Mouse (Mus musculus) CH12.LX (cell line): Measurements from ENCODE around the gene Vps37b. TPM values are rescaled to one million over a fixed set of nuclear protein-coding genes. Genes with fewer than 3 reads are reported as not detected.

Experiments used
- DNase-seq: peaks from one replicate; pipeline ENCODE4 v3.0.0-alpha.2; 2013; ENCODE audit errors: extremely low read depth
- H3K27ac ChIP-seq: 2 replicates; pipeline ENCODE4 v1.5.1; 2012; ENCODE audit warnings: low read depth, mild to moderate bottlenecking, control low read depth, moderate library complexity; ENCODE audit not compliant: insufficient read depth
- H3K27me3 ChIP-seq: replicated peaks from 2 replicates; pipeline ENCODE3; 2012; ENCODE audit warnings: inconsistent platforms
- H3K36me3 ChIP-seq, 2 experiments: replicated peaks in 1 of 2; 2 replicates each; pipeline versions ENCODE3 to v1.6.1; 2012; ENCODE audit warnings: inconsistent platforms in 1 of 2, low read length in 1 of 2, mild to moderate bottlenecking in 1 of 2, mixed read lengths in 1 of 2, moderate library complexity in 1 of 2; ENCODE audit not compliant: control insufficient read depth in 1 of 2, insufficient read depth in 1 of 2
- H3K4me1 ChIP-seq, 2 experiments: 2 replicates each; pipeline ENCODE4 v1.6.1; 2012; ENCODE audit warnings: inconsistent platforms in 1 of 2, moderate library complexity in 1 of 2; ENCODE audit not compliant: insufficient read depth in 2 of 2, control insufficient read depth in 1 of 2
- H3K4me2 ChIP-seq: 2 replicates; pipeline ENCODE4 v1.6.1; 2012; ENCODE audit warnings: low read depth, mild to moderate bottlenecking, control low read depth; ENCODE audit not compliant: poor library complexity, insufficient read depth, severe bottlenecking
- H3K4me3 ChIP-seq, 3 experiments: fragments of 150-350 bp in 1 of 3; sonication (generic) in 1 of 3; replicated peaks in 1 of 3; 2 replicates each; pipeline versions ENCODE3 to v1.5.1; 2011 to 2012; ENCODE audit warnings: low read depth in 2 of 3, low read length in 2 of 3, mild to moderate bottlenecking in 2 of 3, moderate library complexity in 2 of 3, control low read depth in 1 of 3, improper control_type of control experiment in 1 of 3, inconsistent platforms in 1 of 3, mixed read lengths in 1 of 3; ENCODE audit not compliant: poor library complexity in 1 of 3
- H3K79me2 ChIP-seq: replicated peaks from 2 replicates; pipeline ENCODE4 v1.6.1; 2012; ENCODE audit warnings: mild to moderate bottlenecking, moderate library complexity; ENCODE audit not compliant: control insufficient read depth, poor library complexity, insufficient read depth, severe bottlenecking; ENCODE audit errors: extremely low read depth
- H3K9ac ChIP-seq: 2 replicates; pipeline ENCODE4 v1.6.1; 2012; ENCODE audit warnings: low read depth, mild to moderate bottlenecking, control low read depth, moderate library complexity; ENCODE audit not compliant: insufficient read depth
- H3K9me3 ChIP-seq: replicated peaks from 2 replicates; pipeline ENCODE3; 2012; ENCODE audit warnings: low read length, inconsistent platforms, mixed read lengths
- BHLHE40 ChIP-seq: IDR thresholded peaks from 2 replicates; pipeline ENCODE4 v1.6.1; 2011; ENCODE audit warnings: mild to moderate bottlenecking, low read depth, low read length, improper control_type of control experiment
- CHD1 ChIP-seq: IDR thresholded peaks from 2 replicates; pipeline ENCODE4 v1.6.1; 2012; ENCODE audit warnings: low read depth, low read length, improper control_type of control experiment, inconsistent platforms
- CHD2 ChIP-seq: IDR thresholded peaks from 2 replicates; pipeline ENCODE4 v1.6.1; 2011; ENCODE audit warnings: low read length, improper control_type of control experiment
- CTCF ChIP-seq, 2 experiments: IDR thresholded peaks in 1 of 2; conservative IDR thresholded peaks in 1 of 2; 2 replicates each; pipeline ENCODE4 v1.5.1; 2011 to 2012; ENCODE audit warnings: low read depth in 2 of 2, low read length in 2 of 2, improper control_type of control experiment in 1 of 2, inconsistent platforms in 1 of 2, mild to moderate bottlenecking in 1 of 2, moderate library complexity in 1 of 2
- E2F4 ChIP-seq: IDR thresholded peaks from 2 replicates; pipeline ENCODE4 v1.6.1; 2011; ENCODE audit warnings: low read depth, low read length, improper control_type of control experiment; ENCODE audit not compliant: insufficient replicate concordance
- ELF1 ChIP-seq: IDR thresholded peaks from 2 replicates; pipeline ENCODE4 v1.6.1; 2014; ENCODE audit warnings: low read depth, mild to moderate bottlenecking, inconsistent platforms, low read length, improper control_type of control experiment
- EP300 ChIP-seq: IDR thresholded peaks from 2 replicates; pipeline ENCODE4 v1.6.1; 2011; ENCODE audit warnings: low read length, improper control_type of control experiment
- ETS1 ChIP-seq: conservative IDR thresholded peaks from 2 replicates; pipeline ENCODE4 v1.6.1; 2012; ENCODE audit warnings: low read depth, mild to moderate bottlenecking, inconsistent platforms, low read length, improper control_type of control experiment, moderate library complexity
- GABPA ChIP-seq: IDR thresholded peaks from 2 replicates; pipeline ENCODE4 v1.6.1; 2012; ENCODE audit warnings: low read depth, low read length, improper control_type of control experiment, inconsistent platforms; ENCODE audit not compliant: insufficient replicate concordance
- HCFC1 ChIP-seq: IDR thresholded peaks from 2 replicates; pipeline ENCODE4 v1.6.1; 2012; ENCODE audit warnings: low read depth, mild to moderate bottlenecking, inconsistent platforms, low read length, improper control_type of control experiment
- IRF4 ChIP-seq: IDR thresholded peaks from 2 replicates; pipeline ENCODE4 v1.6.1; 2014; ENCODE audit warnings: low read depth, mild to moderate bottlenecking, inconsistent platforms, low read length, improper control_type of control experiment
- JUN ChIP-seq: IDR thresholded peaks from 2 replicates; pipeline ENCODE4 v1.6.1; 2011; ENCODE audit warnings: low read depth, mild to moderate bottlenecking, low read length, improper control_type of control experiment, moderate library complexity; ENCODE audit not compliant: insufficient read depth
- JUND ChIP-seq: conservative IDR thresholded peaks from 2 replicates; pipeline ENCODE4 v1.6.1; 2011; ENCODE audit warnings: low read depth, low read length, improper control_type of control experiment
- KAT2A ChIP-seq: IDR thresholded peaks from 2 replicates; pipeline ENCODE4 v1.6.1; 2012; ENCODE audit warnings: low read length, improper control_type of control experiment, inconsistent platforms; ENCODE audit not compliant: insufficient replicate concordance
- MAFK ChIP-seq: IDR thresholded peaks from 2 replicates; pipeline ENCODE4 v1.6.1; 2011; ENCODE audit warnings: low read length, improper control_type of control experiment; ENCODE audit not compliant: insufficient replicate concordance
- MAX ChIP-seq: IDR thresholded peaks from 2 replicates; pipeline ENCODE4 v1.6.1; 2011; ENCODE audit warnings: low read length, improper control_type of control experiment
- MAZ ChIP-seq: IDR thresholded peaks from 2 replicates; pipeline ENCODE4 v1.6.1; 2012; ENCODE audit warnings: low read depth, mild to moderate bottlenecking, inconsistent platforms, low read length, improper control_type of control experiment, moderate library complexity
- MEF2A ChIP-seq: IDR thresholded peaks from 2 replicates; pipeline ENCODE4 v1.6.1; 2014; ENCODE audit warnings: low read depth, mild to moderate bottlenecking, inconsistent platforms, low read length, improper control_type of control experiment, borderline replicate concordance
- MXI1 ChIP-seq: IDR thresholded peaks from 2 replicates; pipeline ENCODE4 v1.6.1; 2011; ENCODE audit warnings: mild to moderate bottlenecking, low read depth, low read length, improper control_type of control experiment
- MYC ChIP-seq: IDR thresholded peaks from 2 replicates; pipeline ENCODE4 v1.6.1; 2011; ENCODE audit warnings: low read depth, mild to moderate bottlenecking, improper control_type of control experiment, low read length
- NELFE ChIP-seq: IDR thresholded peaks from 2 replicates; pipeline ENCODE4 v1.6.1; 2011; ENCODE audit warnings: low read depth, low read length, improper control_type of control experiment
- NRF1 ChIP-seq: IDR thresholded peaks from 2 replicates; pipeline ENCODE4 v1.6.1; 2014; ENCODE audit warnings: low read depth, mild to moderate bottlenecking, inconsistent platforms, low read length, improper control_type of control experiment, moderate library complexity
- PAX5 ChIP-seq: IDR thresholded peaks from 2 replicates; pipeline ENCODE4 v1.6.1; 2012; ENCODE audit warnings: low read length, inconsistent platforms, mixed read lengths
- POLR2A ChIP-seq: IDR thresholded peaks from 2 replicates; pipeline ENCODE4 v1.6.1; 2011; ENCODE audit warnings: low read depth, mild to moderate bottlenecking, improper control_type of control experiment, low read length
- POLR2AphosphoS2 ChIP-seq: IDR thresholded peaks from 2 replicates; pipeline ENCODE4 v1.6.1; 2011; ENCODE audit warnings: low read depth, low read length, improper control_type of control experiment
- RAD21 ChIP-seq: IDR thresholded peaks from 2 replicates; pipeline ENCODE4 v1.6.1; 2011; ENCODE audit warnings: low read depth, mild to moderate bottlenecking, low read length, improper control_type of control experiment, moderate library complexity
- RCOR1 ChIP-seq: conservative IDR thresholded peaks from 2 replicates; pipeline ENCODE4 v1.6.1; 2012; ENCODE audit warnings: low read depth, mild to moderate bottlenecking, inconsistent platforms, low read length, improper control_type of control experiment
- SIN3A ChIP-seq: IDR thresholded peaks from 2 replicates; pipeline ENCODE4 v1.6.1; 2012; ENCODE audit warnings: low read length, improper control_type of control experiment, inconsistent platforms
- SMC3 ChIP-seq: IDR thresholded peaks from 2 replicates; pipeline ENCODE4 v1.6.1; 2011; ENCODE audit warnings: low read depth, low read length, improper control_type of control experiment
- TBP ChIP-seq: conservative IDR thresholded peaks from 2 replicates; pipeline ENCODE4 v1.6.1; 2011; ENCODE audit warnings: low read depth, low read length, improper control_type of control experiment
- TCF12 ChIP-seq: IDR thresholded peaks from 2 replicates; pipeline ENCODE4 v1.6.1; 2014; ENCODE audit warnings: low read depth, mild to moderate bottlenecking, inconsistent platforms, low read length, improper control_type of control experiment
- UBTF ChIP-seq: IDR thresholded peaks from 2 replicates; pipeline ENCODE4 v1.6.1; 2012; ENCODE audit warnings: low read depth, mild to moderate bottlenecking, inconsistent platforms, low read length, improper control_type of control experiment, moderate library complexity
- USF1 ChIP-seq: IDR thresholded peaks from 2 replicates; pipeline ENCODE4 v1.6.1; 2014; ENCODE audit warnings: low read depth, mild to moderate bottlenecking, inconsistent platforms, low read length, improper control_type of control experiment
- USF2 ChIP-seq: conservative IDR thresholded peaks from 2 replicates; pipeline ENCODE4 v1.6.1; 2011; ENCODE audit warnings: low read depth, low read length, improper control_type of control experiment
- ZC3H11A ChIP-seq: IDR thresholded peaks from 2 replicates; pipeline ENCODE4 v1.6.1; 2012; ENCODE audit warnings: low read depth, mild to moderate bottlenecking, inconsistent platforms, low read length, improper control_type of control experiment
- ZKSCAN1 ChIP-seq: IDR thresholded peaks from 2 replicates; pipeline ENCODE4 v1.6.1; 2012; ENCODE audit warnings: low read depth, inconsistent platforms, low read length, improper control_type of control experiment, borderline replicate concordance
- ZMIZ1 ChIP-seq: IDR thresholded peaks from 2 replicates; pipeline ENCODE4 v1.6.1; 2012; ENCODE audit warnings: low read depth, mild to moderate bottlenecking, inconsistent platforms, low read length, improper control_type of control experiment
- ZNF384 ChIP-seq: IDR thresholded peaks from 2 replicates; pipeline ENCODE4 v1.6.1; 2012; ENCODE audit warnings: low read depth, low read length, improper control_type of control experiment, inconsistent platforms
- dilution Hi-C: fragments of 300-500 bp; cut with MboI; formaldehyde crosslinking; loops from 2 replicates; pipeline ENCODE4 v1.14.3; 2020; ENCODE audit warnings: low sequenced_read_pairs; ENCODE audit not compliant: extremely low pct_unique_long_range_greater_than_20kb, extremely low pct_ligation_motif_present
- in situ Hi-C: fragments of 300-500 bp; cut with MboI; formaldehyde crosslinking; loops from 3 replicates; pipeline ENCODE4 v1.14.3; 2019; ENCODE audit warnings: low sequenced_read_pairs, low pct_ligation_motif_present, low pct_unique_long_range_greater_than_20kb, mixed read lengths
- polyA plus RNA-seq: library from polyadenylated mRNA; unstranded; fragments of >175 nt; gene quantifications from 2 replicates; pipeline ENCODE4 v1.2.1, GENCODE M21; 2012; ENCODE audit warnings: low read depth; ENCODE audit not compliant: insufficient read length
- total RNA-seq, 2 experiments: library from RNA; depleted of rRNA; stranded (reverse); fragments of 300-350 nt in 1 of 2; fragments of >200 nt in 1 of 2; gene quantifications; 2 replicates each; pipeline ENCODE4 v1.2.3; 2012 to 2014

Gene Vps37b
- total and polyA plus RNA-seq, 3 experiments, result 8.7 to 23.5 (median 10.2) TPM

- dilution Hi-C loops, result no loop called here
- H3K79me2 ChIP-seq, result peaks cover 49% of the 10 kb centered on the region
- H3K4me3 ChIP-seq, result peak overlapping the region; percentile 54 to 85 (median 57)
- peak overlapping the region; percentile 97 for H3K9ac ChIP-seq
- no peaks in the 10 kb centered on the region for H3K27me3 ChIP-seq
- in situ Hi-C loops, result no loop called here
- peak overlapping the region; percentile 95 for H3K4me2 ChIP-seq
- peaks cover 0 to 15% of the 10 kb centered on the region in 2 experiments for H3K36me3 ChIP-seq
- no peaks in the 10 kb centered on the region for H3K9me3 ChIP-seq
- peak; percentile 92 for DNase-seq
- peaks cover 29 to 55% of the 10 kb centered on the region in 2 experiments for H3K4me1 ChIP-seq
- TF ChIP-seq JUN, result peak; percentile 40; the same call in 1 of the 2 replicates
- TF ChIP-seq E2F4, result no peak
- TF ChIP-seq ELF1, result peak; percentile 58; the same call in 1 of the 2 replicates
- TF ChIP-seq MAX, result no peak
- no peak for TF ChIP-seq KAT2A
- no peak for TF ChIP-seq GABPA
- no peak for TF ChIP-seq ZKSCAN1
- TF ChIP-seq NRF1, result no peak
- TF ChIP-seq SIN3A, result peak; percentile 83; the same call in 1 of the 2 replicates
- no peak for TF ChIP-seq RAD21
- TF ChIP-seq MYC, result peak; percentile 59
- TF ChIP-seq ETS1, result peak; percentile 82
- TF ChIP-seq USF1, result no peak
- peak; percentile 95 for TF ChIP-seq ZNF384
- TF ChIP-seq NELFE, result no peak
- TF ChIP-seq EP300, result peak; percentile 91
- no peak; the same call in 1 of the 2 replicates for TF ChIP-seq ZMIZ1
- TF ChIP-seq PAX5, result no peak
- TF ChIP-seq TCF12, result peak; percentile 93
- peak; percentile 64; the same call in 1 of the 2 replicates for TF ChIP-seq TBP
- TF ChIP-seq HCFC1, result peak; percentile 13; the same call in 1 of the 2 replicates
- peak; percentile 77; the same call in 1 of the 2 replicates for TF ChIP-seq MAZ
- peak; percentile 83 for TF ChIP-seq BHLHE40
- TF ChIP-seq CHD2, result no peak; the same call in 1 of the 2 replicates
- TF ChIP-seq ZC3H11A, result no peak
- no peak for TF ChIP-seq USF2
- TF ChIP-seq MAFK, result 0 out of 2 replicates have a peak, but pooled peaks have one; percentile 56
- TF ChIP-seq CHD1, result peak; percentile 98
- TF ChIP-seq POLR2A, result peak; percentile 48; the same call in 1 of the 2 replicates
- no peak; the same call in 1 of the 2 replicates for TF ChIP-seq JUND
- peak; percentile 97 for TF ChIP-seq IRF4
- TF ChIP-seq MEF2A, result peak; percentile 91
- no peak for TF ChIP-seq SMC3
- TF ChIP-seq POLR2AphosphoS2, result 0 out of 2 replicates have a peak, but pooled peaks have one; percentile 11
- no peak for TF ChIP-seq UBTF
- TF ChIP-seq MXI1, result peak; percentile 34; the same call in 1 of the 2 replicates
- no peak for TF ChIP-seq CTCF (conservative IDR thresholded peaks at IDR 0.05 in 1 of 2, IDR thresholded peaks at IDR 0.05 in 1 of 2; ENCODE audit: low read depth in 2 of 2, low read length in 2 of 2)
- peak; percentile 83 for TF ChIP-seq RCOR1
- H3K27ac ChIP-seq, result peak overlapping the region; percentile 82
Measured at GRCm38 (mm10) chr5:123974616-123975111, 57.4 kb downstream of the Vps37b start.
